Mouse (Mus musculus) brain, embryonic 18.5 days (tissue): ENCODE measurements around the gene Slc26a5.
A peak's percentile ranks its signal among the peaks of the same experiment; 100 is the strongest.

ENCODE experiments used
- DNase-seq: peaks from one replicate; pipeline ENCODE4 v3.0.0-alpha.2; 2012; ENCODE audit warnings: low read depth, low spot score

Slc26a5 gene

GRCm38 (mm10) chr5:21865346-21866107 is at the start of gene Slc26a5:
Gene Slc26a5 (minus strand): TSS chr5:21865604.
- DNase-seq: no peak

- DNase-seq: no peak
These were observed 49.4 kb upstream of the Slc26a5 start for GRCm38 (mm10) chr5:21914776-21915175.

DNA sequence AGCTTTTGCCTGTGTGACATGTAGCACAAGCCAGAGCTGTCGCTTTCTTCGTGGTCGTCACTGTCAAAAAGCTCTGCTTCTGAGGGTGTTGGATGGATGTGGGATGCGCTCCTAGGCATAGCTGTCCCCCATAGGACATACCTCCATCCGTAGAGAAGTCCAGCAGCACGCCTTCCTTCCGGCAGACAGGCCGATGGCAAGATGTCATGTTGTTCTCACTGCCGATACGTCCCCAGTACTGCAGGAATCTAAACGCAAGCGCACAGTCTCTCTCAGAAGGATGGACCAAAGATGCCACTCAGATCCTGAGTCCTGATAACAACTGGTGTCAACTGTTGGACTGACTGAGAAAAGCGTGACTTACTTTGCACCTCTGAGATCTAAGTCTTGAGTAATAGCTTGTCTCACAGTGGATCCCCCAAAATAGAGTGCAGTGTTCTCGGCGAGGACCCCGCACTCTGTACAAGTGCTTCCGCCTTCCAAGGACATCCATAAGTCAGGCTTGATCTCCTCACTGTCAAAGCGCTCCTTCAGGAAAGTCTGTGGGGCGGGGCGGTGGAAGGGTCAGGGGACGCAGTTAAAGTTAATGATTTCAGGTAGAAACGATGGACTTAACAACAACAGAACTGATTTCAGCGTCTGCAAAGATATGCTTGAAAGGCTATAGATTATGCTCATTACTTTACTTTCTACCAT is 47.6 kb upstream of the Slc26a5 start:
- DNase-seq: no peak

DNA sequence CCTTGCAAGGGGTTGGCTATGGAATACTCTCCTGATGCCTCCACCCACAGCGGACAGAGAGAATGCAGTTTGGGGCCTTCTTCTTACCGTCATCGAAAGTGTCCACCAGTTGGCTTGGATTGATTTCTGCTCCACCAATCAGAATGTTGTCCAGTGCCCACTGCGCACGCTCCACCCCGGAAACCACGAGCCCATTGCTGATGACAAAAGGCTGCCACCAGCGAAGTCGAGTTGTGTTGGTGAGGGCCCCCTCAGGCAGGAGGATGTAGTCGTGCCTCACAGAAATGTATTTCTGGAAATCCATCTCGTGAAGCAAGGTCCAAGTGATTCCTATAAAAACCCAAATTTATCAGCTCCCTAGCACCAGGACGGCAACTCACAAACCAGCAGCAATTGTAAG is 45.3 kb upstream of the Slc26a5 start:
- DNase-seq: no peak

- no peak for DNase-seq
These were observed 44.3 kb upstream of the Slc26a5 start for GRCm38 (mm10) chr5:21909713-21910112.

DNA sequence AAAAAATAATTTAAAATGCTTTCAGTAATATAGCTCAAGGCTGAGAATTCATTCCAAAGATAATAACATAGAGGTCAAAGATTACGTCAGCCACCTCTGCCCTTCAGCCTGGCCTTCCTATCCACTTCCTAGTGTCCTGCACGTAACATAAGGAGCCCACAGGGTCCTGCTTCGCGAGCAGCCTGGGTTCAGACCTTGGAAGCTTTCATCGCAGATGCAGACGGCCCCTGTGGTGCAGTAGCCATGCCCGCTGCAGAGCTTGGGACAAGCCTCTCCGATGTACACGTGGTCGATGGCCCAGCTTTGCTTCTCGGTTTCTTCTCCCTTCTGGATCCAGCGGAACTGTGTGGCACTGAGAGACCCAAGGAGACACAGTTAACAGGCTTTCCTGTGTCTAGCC is 36.0 kb upstream of the Slc26a5 start:
- no peak for DNase-seq

DNA sequence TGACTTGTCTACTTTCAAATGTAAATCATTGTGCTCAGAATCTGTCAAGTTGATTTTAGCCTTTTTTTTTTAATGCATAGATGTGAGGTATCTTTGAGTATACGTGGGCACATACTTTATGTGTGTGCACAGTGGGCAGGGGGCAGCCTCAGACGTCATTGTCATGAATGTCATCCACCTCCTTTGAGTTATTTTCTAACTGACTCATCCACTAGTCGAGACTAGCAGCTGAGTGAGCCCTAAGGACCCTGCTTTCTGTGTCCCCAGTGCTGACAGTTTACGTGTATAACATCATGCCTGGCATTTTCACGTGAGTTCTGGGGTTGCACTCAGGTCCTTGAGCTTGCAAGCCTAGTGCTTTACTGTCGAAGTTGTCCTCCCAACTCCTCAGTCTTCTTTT is 35.5 kb upstream of the Slc26a5 start:
- no peak for DNase-seq

DNA sequence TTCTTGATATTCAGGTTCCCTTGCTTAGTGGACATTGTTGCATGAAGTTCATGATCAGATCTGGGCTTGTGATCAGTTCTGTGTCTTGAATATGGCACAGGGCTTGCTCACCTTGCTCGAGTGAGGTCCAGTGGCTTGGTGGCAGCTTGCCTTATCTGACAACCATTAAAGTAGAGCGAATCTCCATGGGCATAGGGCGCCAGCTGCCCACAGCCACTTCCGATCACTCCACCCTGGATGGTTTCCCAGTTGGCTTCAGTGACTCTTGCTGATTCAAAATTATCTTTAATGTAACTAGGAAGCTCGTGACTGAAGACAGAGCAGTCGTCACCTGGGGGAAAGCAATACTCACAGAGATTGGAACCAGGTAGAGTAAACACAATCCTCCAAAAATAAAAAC is 33.5 kb upstream of the Slc26a5 start:
- no peak for DNase-seq

GRCm38 (mm10) chr5:21896586-21896985 is 31.2 kb upstream of the Slc26a5 start:
- DNase-seq: no peak

- DNase-seq: no peak
These were observed 28.8 kb upstream of the Slc26a5 start for GRCm38 (mm10) chr5:21894168-21894567.

DNA sequence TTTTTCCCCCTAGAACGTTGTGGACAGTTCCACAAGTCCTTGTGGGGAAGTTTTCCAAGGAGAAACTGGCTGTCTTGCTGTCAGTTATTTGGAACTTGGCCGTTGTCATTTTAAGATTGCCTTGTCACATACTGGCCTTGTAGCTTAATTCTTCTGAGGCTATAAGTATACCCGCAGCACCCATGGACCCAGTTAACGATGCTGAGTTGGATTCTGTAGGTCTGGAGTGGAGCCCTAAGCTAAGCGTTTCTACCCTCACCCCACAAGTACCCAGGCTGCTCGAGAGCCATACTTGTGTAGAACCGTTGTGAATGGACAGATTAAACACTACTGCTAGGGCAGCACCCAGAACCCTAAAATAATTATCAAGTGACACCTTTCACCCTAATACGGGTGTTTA is 1.3 kb upstream of the Slc26a5 start:
- DNase-seq: no peak

DNA sequence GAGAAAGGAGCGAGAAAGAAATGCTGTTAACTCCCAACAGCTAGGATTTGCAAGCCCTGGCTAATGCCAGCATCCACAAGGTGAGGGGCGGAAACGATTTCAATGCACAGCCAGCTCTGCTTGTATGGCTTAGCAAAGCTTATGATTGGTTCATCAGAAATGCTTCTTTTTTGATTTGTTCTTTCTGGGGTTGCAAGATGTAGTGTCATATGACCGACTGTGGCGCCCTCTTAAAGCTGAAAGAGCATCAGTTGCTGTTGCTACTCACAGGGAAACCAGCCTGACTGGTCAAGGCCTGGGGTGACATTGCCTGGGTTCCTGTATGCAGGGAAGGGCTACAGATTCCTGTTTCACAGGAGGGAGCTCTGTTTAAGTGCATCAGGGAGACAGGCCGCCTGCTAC is 908 bp upstream of the Slc26a5 start:
- peak; percentile 52 for DNase-seq

DNA sequence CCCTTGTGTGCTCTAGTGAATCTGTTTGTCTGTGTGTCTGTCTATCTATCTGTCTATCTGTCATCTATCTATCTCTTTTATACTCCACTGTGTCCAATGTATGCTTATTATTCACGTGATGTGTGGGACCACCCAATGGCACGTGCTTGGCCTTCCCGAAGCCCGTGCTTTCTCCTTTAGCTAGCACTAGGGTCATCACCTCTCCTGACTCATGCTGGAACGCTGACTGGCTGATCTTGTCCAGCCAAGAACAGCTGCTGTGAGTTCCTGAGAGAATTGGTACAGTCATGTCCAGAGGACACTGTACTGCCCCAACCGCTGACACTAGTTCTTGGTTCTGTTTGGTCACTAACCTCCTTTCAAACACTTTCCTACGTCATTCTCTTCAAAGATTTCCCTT is 6.8 kb downstream of the Slc26a5 start:
- DNase-seq: no peak

DNA sequence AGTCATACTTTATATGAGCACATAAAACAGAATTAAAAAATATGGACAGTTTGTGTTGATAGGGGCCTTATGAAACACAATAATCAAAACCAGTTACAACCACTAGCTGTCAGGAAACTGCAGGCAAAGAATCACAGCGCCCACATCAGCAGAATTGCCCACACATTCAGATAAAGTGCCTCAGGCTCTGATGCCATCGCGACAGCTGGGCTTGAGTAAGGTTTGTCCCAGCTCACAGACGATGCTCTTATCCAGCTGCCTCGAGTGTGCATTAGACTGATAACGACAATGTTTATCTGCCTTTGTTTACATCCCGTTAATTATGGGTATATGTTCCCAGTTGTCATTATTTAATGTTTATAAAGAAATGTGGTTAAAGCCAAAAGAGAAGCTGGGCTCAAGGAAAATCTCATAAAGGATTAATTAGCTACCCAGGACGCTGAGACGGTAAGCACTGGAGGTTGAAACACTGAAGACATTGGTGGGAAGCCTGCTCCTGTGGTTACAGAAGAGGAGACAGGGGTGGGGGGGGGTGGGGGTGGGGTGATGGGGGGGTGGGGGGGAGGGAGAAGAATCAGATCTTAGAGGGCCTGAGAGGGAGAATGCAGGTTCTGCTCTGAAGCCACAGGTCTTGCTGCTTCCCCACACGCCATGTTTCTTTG is 13.6 kb downstream of the Slc26a5 start:
- no peak for DNase-seq

DNA sequence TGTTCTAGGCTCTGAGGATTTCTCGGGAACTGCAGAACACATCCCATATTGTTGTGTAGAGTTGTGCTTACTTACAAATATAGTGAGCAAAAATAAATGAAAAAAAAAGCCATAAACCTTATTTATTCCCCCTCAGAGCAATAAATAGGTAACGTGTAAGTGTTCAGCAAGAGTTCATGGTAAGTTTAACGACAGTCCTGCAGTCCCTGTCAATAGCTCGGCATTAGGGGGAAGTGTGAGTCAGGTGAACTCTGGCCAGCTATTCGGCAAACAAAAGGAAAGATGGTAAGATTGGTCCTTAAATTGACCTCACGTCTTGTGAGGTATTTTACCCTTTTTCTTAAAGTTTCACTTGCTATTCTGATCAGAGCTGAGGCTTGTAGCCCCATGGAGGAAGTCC is 18.0 kb downstream of the Slc26a5 start:
- no peak for DNase-seq

DNA sequence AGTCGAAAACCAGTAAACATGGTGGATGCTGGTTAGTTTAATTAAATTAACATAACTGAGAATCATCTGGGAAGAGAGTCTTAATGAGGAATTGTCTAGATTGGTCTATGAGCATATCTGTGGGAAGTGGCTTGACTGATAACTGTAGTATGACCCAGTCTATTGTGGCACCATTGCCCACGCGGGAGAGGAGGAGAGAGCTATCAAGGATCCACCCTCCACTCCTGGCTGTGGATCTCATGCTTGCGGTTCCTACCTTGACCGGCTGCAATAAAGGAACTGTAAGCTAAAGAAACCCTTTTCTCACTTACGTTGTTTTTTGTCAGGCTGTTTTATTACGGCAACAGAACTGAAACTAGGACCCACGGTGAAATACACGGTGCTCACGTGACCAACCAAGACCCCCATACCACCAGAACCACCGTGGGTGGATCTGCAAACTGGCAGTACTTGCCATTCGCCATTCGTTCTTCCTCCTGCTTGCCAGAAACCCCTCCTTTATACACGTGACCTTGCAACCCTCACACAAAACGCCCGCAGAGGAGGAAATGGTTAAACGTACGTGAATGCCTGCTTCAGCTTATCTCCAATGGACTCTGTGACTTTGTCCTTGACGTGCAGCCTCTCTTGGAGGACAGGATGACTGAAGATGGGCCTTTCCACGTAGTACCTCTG is 18.7 kb downstream of the Slc26a5 start:
- no peak for DNase-seq

- no peak for DNase-seq
These were observed 20.7 kb downstream of the Slc26a5 start for GRCm38 (mm10) chr5:21844676-21845075.

DNA sequence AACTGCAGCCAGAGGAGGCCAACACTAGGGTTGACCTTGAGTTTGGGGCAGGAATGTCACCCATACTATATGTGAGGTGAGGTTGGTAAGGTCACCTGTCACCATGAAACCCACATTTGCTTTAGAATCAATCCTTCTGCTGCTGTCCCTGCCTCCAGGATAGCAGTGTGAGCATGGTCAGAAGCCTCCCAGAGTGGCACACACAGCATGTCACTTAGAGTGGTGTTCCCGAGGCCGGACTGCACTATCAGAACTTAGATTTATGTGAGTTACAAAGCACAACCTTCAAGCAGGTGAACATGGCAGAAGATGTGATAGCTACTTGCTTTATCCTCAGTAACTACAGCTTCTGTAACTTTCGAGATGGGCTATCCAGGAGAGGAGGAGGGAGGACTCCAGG is 33.6 kb downstream of the Slc26a5 start:
- DNase-seq: no peak

- DNase-seq: peak; percentile 16
These were observed 36.5 kb downstream of the Slc26a5 start for GRCm38 (mm10) chr5:21828855-21829254.

DNA sequence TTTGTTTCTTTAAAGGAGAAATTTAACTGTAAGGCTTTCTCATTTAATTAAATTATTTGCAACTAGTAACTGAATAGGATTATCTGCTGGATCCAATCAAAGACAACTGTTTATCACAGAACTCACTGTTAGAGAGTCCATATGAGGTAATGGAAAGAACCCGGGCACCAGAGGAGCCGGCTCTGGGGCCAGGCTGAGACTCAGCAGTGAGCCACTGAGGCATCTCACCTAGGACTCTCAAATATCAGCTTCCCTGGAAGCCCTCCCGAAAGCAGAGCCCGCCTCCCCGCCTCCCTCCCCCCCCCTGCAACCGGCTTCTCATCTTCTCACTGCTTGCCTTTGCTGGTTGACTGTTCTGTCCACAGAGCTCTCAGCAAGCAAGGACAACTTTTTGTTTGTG is 37.8 kb downstream of the Slc26a5 start:
- DNase-seq: no peak

DNA sequence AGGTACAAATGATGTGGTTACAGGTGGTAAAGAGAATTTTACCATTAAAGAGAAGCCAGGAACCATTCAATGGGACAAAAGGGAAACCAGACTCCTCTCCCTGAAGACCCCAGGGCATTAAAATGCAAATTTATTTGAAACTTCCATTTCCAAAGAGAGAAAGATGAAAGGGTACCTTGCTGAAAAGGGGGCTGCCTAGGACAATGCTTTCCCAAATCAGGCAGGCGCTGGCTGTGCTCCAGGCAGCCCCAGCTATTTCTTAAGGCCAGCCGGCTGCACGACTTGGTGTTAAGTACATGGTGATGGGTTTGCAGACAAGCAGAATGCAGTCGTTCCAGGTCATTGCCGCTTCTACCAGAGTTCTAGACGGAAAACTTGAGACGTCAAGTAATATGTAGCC is 39.0 kb downstream of the Slc26a5 start:
- DNase-seq: no peak

- DNase-seq: no peak
These were observed 51.4 kb downstream of the Slc26a5 start for GRCm38 (mm10) chr5:21813994-21814393.
